Mouse (Mus musculus): ENCODE results near the gene Slc25a21. TPM values are rescaled to one million over a fixed set of nuclear protein-coding genes. Genes with fewer than 3 reads are reported as not detected.

Slc25a21 gene
- polyA plus RNA-seq, 1 experiment from 2014 or later = 0.46 TPM

GRCm38 (mm10) chr12:57098371-57098770 is 98.9 kb downstream of the Slc25a21 start:
- no peaks in the 10 kb centered on the region for H3K4me1 ChIP-seq (ENCODE audit: control insufficient read depth, insufficient read depth, low read length)
- no peak overlapping the region for H3K4me3 ChIP-seq (ENCODE audit: low read length)
- ATAC-seq (replicated peaks; ENCODE audit: extremely low read depth, insufficient read depth, low FRiP score) = no peak
- no peaks in the 10 kb centered on the region for H3K36me3 ChIP-seq (ENCODE audit: control insufficient read depth, insufficient read depth)
- WGBS = 65% methylated on average over 5 of the region's 5 CpGs
- no peaks in the 10 kb centered on the region for H3K9me3 ChIP-seq (replicated peaks; ENCODE audit: control insufficient read depth, low read length)
- no peak overlapping the region for H3K9ac ChIP-seq (ENCODE audit: low read length)
- H3K4me2 ChIP-seq (ENCODE audit: low read depth, low read length) = no peak overlapping the region
- no peaks in the 10 kb centered on the region for H3K27me3 ChIP-seq (ENCODE audit: control insufficient read depth, insufficient read depth, low read length)
- H3K27ac ChIP-seq (ENCODE audit: low read length) = no peak overlapping the region

- Histone ChIP-seq H3K4me2 (ENCODE audit: low read depth, low read length) (no peak overlapping the region), H3K9ac (ENCODE audit: low read length) (no peak overlapping the region), H3K4me1 (ENCODE audit: control insufficient read depth, insufficient read depth, low read length) (no peaks in the 10 kb centered on the region), H3K27ac (ENCODE audit: low read length) (no peak overlapping the region), H3K4me3 (ENCODE audit: low read length) (no peak overlapping the region), H3K9me3 (replicated peaks; ENCODE audit: control insufficient read depth, low read length) (no peaks in the 10 kb centered on the region), H3K27me3 (ENCODE audit: control insufficient read depth, insufficient read depth, low read length) (no peaks in the 10 kb centered on the region), H3K36me3 (ENCODE audit: control insufficient read depth, insufficient read depth) (no peaks in the 10 kb centered on the region)
- 27% methylated on average over 5 of the region's 5 CpGs for WGBS
- no peak for ATAC-seq (replicated peaks; ENCODE audit: extremely low read depth, insufficient read depth, low FRiP score)
Measured at GRCm38 (mm10) chr12:57093107-57093506, 104.2 kb downstream of the Slc25a21 start.

- no peak overlapping the region for H3K4me2 ChIP-seq (ENCODE audit: low read depth, low read length)
- no peaks in the 10 kb centered on the region for H3K4me1 ChIP-seq (ENCODE audit: control insufficient read depth, insufficient read depth, low read length)
- no peaks in the 10 kb centered on the region for H3K9me3 ChIP-seq (replicated peaks; ENCODE audit: control insufficient read depth, low read length)
- 64% methylated on average over 3 of the region's 3 CpGs for WGBS
- no peak for ATAC-seq (replicated peaks; ENCODE audit: extremely low read depth, insufficient read depth, low FRiP score)
- no peak overlapping the region for H3K9ac ChIP-seq (ENCODE audit: low read length)
- H3K36me3 ChIP-seq (ENCODE audit: control insufficient read depth, insufficient read depth) = no peaks in the 10 kb centered on the region
- no peak overlapping the region for H3K27ac ChIP-seq (ENCODE audit: low read length)
- no peak overlapping the region for H3K4me3 ChIP-seq (ENCODE audit: low read length)
- no peaks in the 10 kb centered on the region for H3K27me3 ChIP-seq (ENCODE audit: control insufficient read depth, insufficient read depth, low read length)
Measured at GRCm38 (mm10) chr12:57084519-57084918, 112.8 kb downstream of the Slc25a21 start.

DNA sequence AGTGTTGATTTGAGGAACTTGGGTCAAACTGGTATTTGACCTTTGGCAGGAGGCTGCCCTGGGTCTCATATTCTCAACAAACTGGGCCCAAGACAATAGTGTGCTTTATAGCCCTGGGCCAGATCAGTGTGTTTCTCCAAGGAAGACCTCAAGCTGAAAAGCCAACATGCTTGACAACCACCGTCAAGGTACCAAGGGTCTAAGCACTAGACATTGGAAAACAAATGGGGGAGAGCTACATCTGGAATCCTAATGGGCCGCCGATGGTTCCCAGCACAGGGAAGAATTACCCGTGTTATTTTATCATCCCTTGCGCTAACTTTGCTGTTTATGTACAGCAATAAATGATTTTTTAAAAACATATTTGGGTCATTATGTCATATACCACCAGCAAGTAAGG is 113.7 kb downstream of the Slc25a21 start:
- ATAC-seq (replicated peaks; ENCODE audit: extremely low read depth, insufficient read depth, low FRiP score) = no peak
- WGBS = 84% methylated on average over 5 of the region's 5 CpGs

DNA sequence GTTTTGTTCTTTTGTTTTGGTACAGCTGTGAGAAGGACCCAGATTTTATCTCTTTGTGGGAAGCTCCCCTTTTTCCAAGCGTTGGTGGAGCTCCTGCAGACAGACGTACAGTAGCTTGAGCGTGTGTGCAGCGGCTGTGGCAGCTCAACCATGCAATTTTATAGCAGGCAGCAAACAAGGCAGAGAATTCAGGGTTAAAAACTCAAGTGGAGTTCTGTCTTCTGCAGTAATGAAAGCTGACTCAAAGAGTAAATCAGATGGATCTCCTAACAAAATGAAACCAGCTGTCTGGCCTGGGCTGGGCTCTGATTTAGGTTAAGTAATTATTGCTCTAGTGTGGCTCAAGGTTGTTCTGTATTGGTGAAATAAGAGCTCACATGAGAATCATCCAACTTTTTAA is 120.7 kb downstream of the Slc25a21 start:
- Histone ChIP-seq H3K9ac (ENCODE audit: low read length) (no peak overlapping the region), H3K4me1 (ENCODE audit: control insufficient read depth, insufficient read depth, low read length) (no peaks in the 10 kb centered on the region), H3K4me3 (ENCODE audit: low read length) (no peak overlapping the region), H3K4me2 (ENCODE audit: low read depth, low read length) (no peak overlapping the region), H3K27ac (ENCODE audit: low read length) (no peak overlapping the region), H3K36me3 (ENCODE audit: control insufficient read depth, insufficient read depth) (no peaks in the 10 kb centered on the region), H3K9me3 (replicated peaks; ENCODE audit: control insufficient read depth, low read length) (no peaks in the 10 kb centered on the region), H3K27me3 (ENCODE audit: control insufficient read depth, insufficient read depth, low read length) (no peaks in the 10 kb centered on the region)
- ATAC-seq (replicated peaks; ENCODE audit: extremely low read depth, insufficient read depth, low FRiP score) = no peak
- WGBS = 70% methylated on average over 4 of the region's 4 CpGs

More for the DNA sequence above, 113.7 kb downstream of the Slc25a21 start:
- H3K27ac ChIP-seq (ENCODE audit: low read length) = no peak overlapping the region
- H3K4me1 ChIP-seq (ENCODE audit: control insufficient read depth, insufficient read depth, low read length) = no peaks in the 10 kb centered on the region
- no peaks in the 10 kb centered on the region for H3K9me3 ChIP-seq (replicated peaks; ENCODE audit: control insufficient read depth, low read length)
- H3K4me3 ChIP-seq (ENCODE audit: low read length) = no peak overlapping the region
- H3K4me2 ChIP-seq (ENCODE audit: low read depth, low read length) = no peak overlapping the region
- no peaks in the 10 kb centered on the region for H3K27me3 ChIP-seq (ENCODE audit: control insufficient read depth, insufficient read depth, low read length)
- H3K36me3 ChIP-seq (ENCODE audit: control insufficient read depth, insufficient read depth) = no peaks in the 10 kb centered on the region
- H3K9ac ChIP-seq (ENCODE audit: low read length) = no peak overlapping the region

- Histone ChIP-seq H3K4me1 (ENCODE audit: control insufficient read depth, insufficient read depth, low read length) (no peaks in the 10 kb centered on the region), H3K9ac (ENCODE audit: low read length) (no peak overlapping the region), H3K36me3 (ENCODE audit: control insufficient read depth, insufficient read depth) (no peaks in the 10 kb centered on the region), H3K9me3 (replicated peaks; ENCODE audit: control insufficient read depth, low read length) (no peaks in the 10 kb centered on the region), H3K27me3 (ENCODE audit: control insufficient read depth, insufficient read depth, low read length) (no peaks in the 10 kb centered on the region), H3K27ac (ENCODE audit: low read length) (no peak overlapping the region), H3K4me2 (ENCODE audit: low read depth, low read length) (no peak overlapping the region), H3K4me3 (ENCODE audit: low read length) (no peak overlapping the region)
- no peak for ATAC-seq (replicated peaks; ENCODE audit: extremely low read depth, insufficient read depth, low FRiP score)
- 89% methylated on average over 2 of the region's 2 CpGs for WGBS
Measured at GRCm38 (mm10) chr12:57072616-57073015, 124.7 kb downstream of the Slc25a21 start.

DNA sequence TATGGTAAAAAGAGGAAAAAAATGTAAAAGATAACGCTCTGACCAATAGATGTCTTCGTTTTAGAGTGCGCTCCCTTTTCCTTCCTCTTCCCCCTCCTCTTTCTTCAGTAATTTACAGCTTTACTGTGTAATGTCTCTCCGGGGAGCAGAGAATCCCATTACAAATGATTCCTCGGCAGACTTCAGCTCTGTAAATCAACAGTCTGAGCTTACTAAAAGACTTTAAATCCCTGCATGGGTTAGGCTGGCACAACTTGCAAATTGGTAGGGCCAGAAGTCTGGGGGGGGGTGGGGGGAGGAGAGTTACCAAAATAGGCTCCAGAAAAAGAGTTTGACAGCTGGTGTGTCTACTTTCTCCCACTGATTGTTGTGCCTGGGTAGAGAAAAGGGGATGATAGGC is 128.7 kb downstream of the Slc25a21 start:
- Histone ChIP-seq H3K4me1 (ENCODE audit: control insufficient read depth, insufficient read depth, low read length) (no peaks in the 10 kb centered on the region), H3K4me3 (ENCODE audit: low read length) (no peak overlapping the region), H3K9me3 (replicated peaks; ENCODE audit: control insufficient read depth, low read length) (no peaks in the 10 kb centered on the region), H3K27ac (ENCODE audit: low read length) (no peak overlapping the region), H3K9ac (ENCODE audit: low read length) (no peak overlapping the region), H3K36me3 (ENCODE audit: control insufficient read depth, insufficient read depth) (no peaks in the 10 kb centered on the region), H3K4me2 (ENCODE audit: low read depth, low read length) (no peak overlapping the region), H3K27me3 (ENCODE audit: control insufficient read depth, insufficient read depth, low read length) (no peaks in the 10 kb centered on the region)
- WGBS = 53% methylated on average over 5 of the region's 5 CpGs
- no peak for ATAC-seq (replicated peaks; ENCODE audit: extremely low read depth, insufficient read depth, low FRiP score)

GRCm38 (mm10) chr12:57019737-57020136 is 177.5 kb downstream of the Slc25a21 start:
- no peaks in the 10 kb centered on the region for H3K9me3 ChIP-seq (replicated peaks; ENCODE audit: control insufficient read depth, low read length)
- no peaks in the 10 kb centered on the region for H3K4me1 ChIP-seq (ENCODE audit: control insufficient read depth, insufficient read depth, low read length)
- no peak for ATAC-seq (replicated peaks; ENCODE audit: extremely low read depth, insufficient read depth, low FRiP score)
- no peak overlapping the region for H3K4me2 ChIP-seq (ENCODE audit: low read depth, low read length)
- H3K9ac ChIP-seq (ENCODE audit: low read length) = no peak overlapping the region
- no peaks in the 10 kb centered on the region for H3K27me3 ChIP-seq (ENCODE audit: control insufficient read depth, insufficient read depth, low read length)
- no peak overlapping the region for H3K27ac ChIP-seq (ENCODE audit: low read length)
- 64% methylated on average over 4 of the region's 4 CpGs for WGBS
- no peaks in the 10 kb centered on the region for H3K36me3 ChIP-seq (ENCODE audit: control insufficient read depth, insufficient read depth)
- no peak overlapping the region for H3K4me3 ChIP-seq (ENCODE audit: low read length)

DNA sequence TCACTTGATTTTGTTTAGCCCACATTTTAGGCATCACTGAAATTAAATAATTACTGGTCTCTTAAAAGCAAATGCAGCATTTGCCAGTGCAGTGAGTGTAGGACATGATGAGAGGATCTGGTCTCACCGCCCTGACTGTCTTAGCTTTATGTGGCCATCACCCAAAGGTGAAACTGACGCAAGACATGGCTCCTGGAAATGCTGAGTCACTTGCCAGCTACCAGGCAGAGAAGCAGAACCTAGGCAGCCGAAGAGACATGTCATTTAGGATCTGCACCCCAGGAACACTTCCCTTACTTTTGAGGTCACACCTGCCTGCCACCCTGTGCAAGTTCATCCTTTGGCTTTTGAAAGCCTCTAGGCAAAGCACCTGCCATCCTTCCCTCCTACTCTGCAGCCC is 180.4 kb downstream of the Slc25a21 start:
- no peaks in the 10 kb centered on the region for H3K36me3 ChIP-seq (ENCODE audit: control insufficient read depth, insufficient read depth)
- no peaks in the 10 kb centered on the region for H3K27me3 ChIP-seq (ENCODE audit: control insufficient read depth, insufficient read depth, low read length)
- H3K4me2 ChIP-seq (ENCODE audit: low read depth, low read length) = no peak overlapping the region
- no peak for ATAC-seq (replicated peaks; ENCODE audit: extremely low read depth, insufficient read depth, low FRiP score)
- H3K9ac ChIP-seq (ENCODE audit: low read length) = no peak overlapping the region
- no peaks in the 10 kb centered on the region for H3K4me1 ChIP-seq (ENCODE audit: control insufficient read depth, insufficient read depth, low read length)
- H3K4me3 ChIP-seq (ENCODE audit: low read length) = no peak overlapping the region
- WGBS = 70% methylated on average over 3 of the region's 3 CpGs
- H3K9me3 ChIP-seq (replicated peaks; ENCODE audit: control insufficient read depth, low read length) = no peaks in the 10 kb centered on the region
- H3K27ac ChIP-seq (ENCODE audit: low read length) = no peak overlapping the region

DNA sequence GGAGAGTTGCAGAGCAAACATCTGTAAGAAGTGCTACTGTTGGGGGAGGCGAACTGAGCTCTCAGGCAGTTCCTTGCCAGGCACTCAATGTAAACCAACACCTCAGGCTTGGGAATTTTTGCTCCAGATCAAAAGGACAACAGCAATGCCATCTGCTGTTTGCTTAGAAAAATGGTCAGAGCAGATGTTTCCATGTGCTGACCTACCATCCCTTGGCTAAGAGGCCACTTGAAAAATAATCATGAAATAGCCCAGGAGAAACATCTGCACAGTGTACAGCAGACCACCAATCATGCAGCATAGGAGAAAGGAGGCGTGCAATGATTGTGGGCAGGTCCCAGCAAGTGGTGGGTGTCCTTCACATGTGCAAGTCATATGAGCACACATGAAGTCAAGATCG is 180.9 kb downstream of the Slc25a21 start:
- Histone ChIP-seq H3K27me3 (ENCODE audit: control insufficient read depth, insufficient read depth, low read length) (no peaks in the 10 kb centered on the region), H3K36me3 (ENCODE audit: control insufficient read depth, insufficient read depth) (no peaks in the 10 kb centered on the region), H3K9me3 (replicated peaks; ENCODE audit: control insufficient read depth, low read length) (no peaks in the 10 kb centered on the region), H3K9ac (ENCODE audit: low read length) (no peak overlapping the region), H3K4me1 (ENCODE audit: control insufficient read depth, insufficient read depth, low read length) (no peaks in the 10 kb centered on the region), H3K27ac (ENCODE audit: low read length) (no peak overlapping the region), H3K4me3 (ENCODE audit: low read length) (no peak overlapping the region), H3K4me2 (ENCODE audit: low read depth, low read length) (no peak overlapping the region)
- 68% methylated on average over 3 of the region's 3 CpGs for WGBS
- ATAC-seq (replicated peaks; ENCODE audit: extremely low read depth, insufficient read depth, low FRiP score) = no peak

Data from heart, embryonic 16.5 days (tissue).